Comparison of ENCODE assay signal across 23 mouse cellular contexts in genomic region chr5:52352730-52353129, GRCm38 (mm10). TPM values are rescaled to one million over a fixed set of nuclear protein-coding genes. Genes with fewer than 3 reads are reported as not detected.
"Had no signal": no experiment of that assay in that cellular context is flagged by ENCODE, and none has a peak within 500 bp of the region (broad histone marks: within the 10 kb centered on the region; RNA-seq: fewer than 3 reads in every experiment).

No protein-coding gene starts in this region.

- H3K27ac ChIP-seq: liver, embryonic 13.5 days; liver, embryonic 15.5 days; lung, embryonic 15.5 days; macrophage; midbrain, embryonic 12.5 days; neural tube, embryonic 12.5 days had no signal

- DNase-seq: liver, embryonic 13.5 days; liver, postnatal 0 days; lung, adult 2 months; lung, postnatal 14 days; lung, postnatal 36 days; midbrain, embryonic 14.5 days; retina, postnatal 1 day; right cerebral cortex, adult 18-20 months; right cerebral cortex, postnatal 25 days; right cerebral cortex, postnatal 4 days; spleen, adult 18-20 months; thymus, adult 2 months; thymus, postnatal 25 days; thymus, postnatal 4 days had no signal

- H3K4me3 ChIP-seq: liver, embryonic 13.5 days; liver, embryonic 15.5 days; lung, embryonic 15.5 days; megakaryocyte, embryonic 14.5 days; midbrain, embryonic 12.5 days; neural tube, embryonic 12.5 days had no signal

- H3K9me3 ChIP-seq: liver, embryonic 13.5 days; liver, embryonic 15.5 days; lung, embryonic 15.5 days; midbrain, embryonic 12.5 days; neural tube, embryonic 12.5 days had no signal

- H3K9ac ChIP-seq: liver, embryonic 13.5 days; liver, embryonic 15.5 days; liver, postnatal 0 days; lung, embryonic 15.5 days; midbrain, embryonic 12.5 days; neural tube, embryonic 12.5 days had no signal

- H3K27me3 ChIP-seq: liver, embryonic 13.5 days; liver, embryonic 15.5 days; lung, embryonic 15.5 days; megakaryocyte, embryonic 14.5 days; midbrain, embryonic 12.5 days; neural tube, embryonic 12.5 days had no signal

- ATAC-seq: liver, postnatal 0 days; lung, postnatal 0 days had no signal

- H3K4me2 ChIP-seq: liver, embryonic 13.5 days; liver, embryonic 15.5 days; lung, embryonic 15.5 days; midbrain, embryonic 12.5 days; neural tube, embryonic 12.5 days had no signal

- H3K36me3 ChIP-seq: liver, embryonic 13.5 days; liver, embryonic 15.5 days; lung, embryonic 15.5 days; midbrain, embryonic 12.5 days; neural tube, embryonic 12.5 days had no signal

- H3K4me1 ChIP-seq: liver, embryonic 13.5 days; lung, embryonic 15.5 days; megakaryocyte, embryonic 14.5 days; midbrain, embryonic 12.5 days; neural tube, embryonic 12.5 days had no signal

RNA-seq across cellular contexts. Expression of gene Sod3, which starts 10.9 kb away (rescaled TPM):
- total RNA-seq: monocyte, adult 5-6 weeks; neutrophil, adult 5-6 weeks had no signal
